Mouse (Mus musculus) ES-E14 (cell line): Measurements from ENCODE around the gene Arhgap10.

Experiments
- CHD2 ChIP-seq: IDR thresholded peaks from 2 replicates; pipeline ENCODE4 v1.6.1; 2014; ENCODE audit warnings: mild to moderate bottlenecking, low read depth, low read length, inconsistent platforms
- HCFC1 ChIP-seq: IDR thresholded peaks from 2 replicates; pipeline ENCODE4 v1.6.1; 2012; ENCODE audit warnings: low read length, inconsistent platforms, borderline replicate concordance; ENCODE audit not compliant: insufficient read depth
- MAFK ChIP-seq: IDR thresholded peaks from 2 replicates; pipeline ENCODE4 v1.6.1; 2014; ENCODE audit warnings: mild to moderate bottlenecking, low read depth, low read length, inconsistent platforms; ENCODE audit not compliant: insufficient read depth
- ZC3H11A ChIP-seq: IDR thresholded peaks from 2 replicates; pipeline ENCODE4 v1.6.1; 2012; ENCODE audit warnings: low read depth, mild to moderate bottlenecking, inconsistent platforms, low read length, borderline replicate concordance
- ZNF384 ChIP-seq: IDR thresholded peaks from 2 replicates; pipeline ENCODE4 v1.6.1; 2012; ENCODE audit warnings: low read depth, low read length, inconsistent platforms

DNA sequence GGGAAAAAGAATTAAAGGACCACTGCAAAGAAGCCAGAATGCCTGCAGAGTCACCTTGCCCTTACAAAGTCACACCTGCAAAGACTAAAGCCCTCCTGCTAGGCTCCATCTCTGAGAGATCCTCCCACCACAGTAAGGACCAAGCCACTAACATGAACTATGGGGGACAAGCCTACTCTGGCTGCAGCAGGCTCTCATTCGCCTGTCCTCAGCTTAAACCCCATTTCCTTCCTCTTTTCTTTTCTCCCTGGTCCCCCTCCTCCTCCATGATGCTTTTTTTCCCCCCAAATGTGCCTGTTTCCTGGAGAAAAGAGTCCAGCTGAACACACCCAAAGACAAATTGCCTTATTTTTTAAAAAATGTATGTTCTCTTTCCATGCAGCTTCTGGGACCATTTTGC lies 21.5 kb downstream of the Arhgap10 start:
- TF ChIP-seq MAFK (no peak), ZC3H11A (no peak), ZNF384 (no peak), CHD2 (no peak), HCFC1 (no peak)
